Mouse (Mus musculus) stomach, embryonic 15.5 days (tissue): ENCODE data around the gene Zbtb5. TPM values are rescaled to one million over a fixed set of nuclear protein-coding genes. Genes with fewer than 3 reads are reported as not detected.
"Not testable (repeated sequence)": the region's sequence is repeated elsewhere in the genome, so short reads cannot be mapped to it uniquely, and the experiment has no call there.

Experiments
- ATAC-seq: fragments of 200-750 bp; cut with Nextera tagmentation; 2 replicates; pipeline ENCODE4 v1.8.0; 2017; ENCODE audit warnings: low read depth, moderate number of reproducible peaks, moderate TSS enrichment; ENCODE audit not compliant: insufficient read depth, low FRiP score
- H3K27ac ChIP-seq: fragments of 300-500 bp; sonication (generic); 2 replicates; pipeline ENCODE4 v1.5.1; 2015; ENCODE audit warnings: mild to moderate bottlenecking, inconsistent platforms
- H3K27me3 ChIP-seq: fragments of 300-500 bp; sonication (generic); replicated peaks from 2 replicates; pipeline ENCODE4 v1.6.1; 2015; ENCODE audit warnings: inconsistent platforms
- H3K36me3 ChIP-seq: fragments of 300-500 bp; sonication (generic); 2 replicates; pipeline ENCODE4 v1.6.1; 2015; ENCODE audit warnings: inconsistent platforms
- H3K4me1 ChIP-seq: fragments of 300-500 bp; sonication (generic); 2 replicates; pipeline ENCODE4 v1.6.1; 2015; ENCODE audit warnings: inconsistent platforms
- H3K4me2 ChIP-seq: fragments of 300-500 bp; sonication (generic); 2 replicates; pipeline ENCODE4 v1.6.1; 2015; ENCODE audit warnings: mild to moderate bottlenecking, inconsistent platforms
- H3K4me3 ChIP-seq: fragments of 300-500 bp; sonication (generic); replicated peaks from 2 replicates; pipeline ENCODE4 v1.5.1; 2015; ENCODE audit warnings: inconsistent platforms
- H3K9ac ChIP-seq: fragments of 300-500 bp; sonication (generic); 2 replicates; pipeline ENCODE4 v1.6.1; 2015; ENCODE audit warnings: inconsistent platforms
- H3K9me3 ChIP-seq: fragments of 300-500 bp; sonication (generic); 2 replicates; pipeline ENCODE4 v1.6.1; 2016; ENCODE audit warnings: inconsistent platforms
- WGBS: fragments of 180-500 bp; shearing (Covaris S2); methylation state at CpG from one replicate; pipeline ENCODE4 v1.1.7; 2015; 5-methylcytosine and 5-hydroxymethylcytosine counted together
- polyA plus RNA-seq: library from polyadenylated mRNA; unstranded; fragments of >200 nt; fragmentation: Nextera tagmentation; extraction: Ambion mirVana; gene quantifications from 2 replicates; pipeline ENCODE4 v1.2.1, GENCODE M21; 2015

Gene Zbtb5
- polyA plus RNA-seq, 1 experiment from 2014 or later = 17.6 TPM

GRCm38 (mm10) chr4:45005452-45005851, 6.8 kb downstream of the Zbtb5 start:
- H3K9ac ChIP-seq = no peak overlapping the region
- no peaks in the 10 kb centered on the region for H3K36me3 ChIP-seq
- no peaks in the 10 kb centered on the region for H3K9me3 ChIP-seq
- 0 out of 2 replicates have a peak, but pooled peaks cover 9% of the 10 kb centered on the region for H3K4me1 ChIP-seq
- no peak overlapping the region for H3K27ac ChIP-seq
- H3K27me3 ChIP-seq = no peaks in the 10 kb centered on the region
- no peak for ATAC-seq
- no peak overlapping the region for H3K4me2 ChIP-seq
- no peak overlapping the region for H3K4me3 ChIP-seq
- 67% methylated on average over 3 of the region's 3 CpGs for WGBS

DNA sequence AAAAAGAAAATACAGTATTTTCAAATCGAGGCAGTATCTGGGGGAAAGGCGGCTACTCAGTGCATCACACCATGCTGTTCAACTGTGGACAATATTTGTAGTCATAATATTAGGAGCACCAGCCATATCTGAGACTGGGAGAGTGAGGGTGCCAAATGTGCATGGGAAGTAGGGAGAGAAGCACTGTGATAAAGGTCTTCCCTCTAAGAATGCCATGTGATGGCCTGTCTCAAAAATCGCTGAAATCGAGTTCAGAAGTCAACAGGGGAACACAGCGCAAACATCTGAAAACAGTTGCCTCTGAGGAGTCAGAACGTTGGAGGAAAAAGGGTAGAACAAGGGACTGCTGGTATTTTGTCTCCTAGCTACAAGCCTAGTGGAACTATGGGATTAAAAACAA, 12.2 kb downstream of the Zbtb5 start:
- H3K4me1 ChIP-seq = no peaks in the 10 kb centered on the region
- no peak overlapping the region for H3K4me3 ChIP-seq
- no peaks in the 10 kb centered on the region for H3K9me3 ChIP-seq
- 85% methylated on average over 6 of the region's 6 CpGs for WGBS
- 0 out of 2 replicates have a peak, but pooled peaks cover 1% of the 10 kb centered on the region for H3K36me3 ChIP-seq
- H3K9ac ChIP-seq = no peak overlapping the region
- H3K4me2 ChIP-seq = no peak overlapping the region
- ATAC-seq = no peak
- no peak overlapping the region for H3K27ac ChIP-seq
- H3K27me3 ChIP-seq = no peaks in the 10 kb centered on the region

DNA sequence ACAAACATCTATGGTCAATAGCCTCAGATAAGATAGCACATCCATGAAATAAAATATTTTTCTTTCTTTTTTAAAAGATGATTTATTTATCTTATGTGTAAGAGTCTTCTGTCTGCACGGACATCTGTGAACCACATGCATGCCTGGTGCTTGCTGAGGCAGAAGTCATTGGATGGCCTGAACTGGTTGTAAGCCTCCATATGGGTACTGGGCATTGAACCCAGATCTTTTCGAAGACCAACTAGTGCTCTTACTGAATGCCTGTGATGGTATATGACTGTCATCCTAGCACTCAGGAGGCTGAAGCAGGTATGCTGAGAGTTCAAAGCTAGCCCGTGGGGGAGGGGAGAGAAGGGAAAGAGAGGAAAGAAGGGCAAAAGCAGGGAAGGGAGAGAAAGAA, 14.1 kb downstream of the Zbtb5 start:
- Histone ChIP-seq H3K4me2 (no peak overlapping the region), H3K4me3 (no peak overlapping the region), H3K9me3 (no peaks in the 10 kb centered on the region), H3K27me3 (no peaks in the 10 kb centered on the region), H3K36me3 (0 out of 2 replicates have a peak, but pooled peaks cover 5% of the 10 kb centered on the region), H3K27ac (no peak overlapping the region), H3K9ac (no peak overlapping the region), H3K4me1 (no peaks in the 10 kb centered on the region)
- no peak for ATAC-seq
- 73% methylated on average over 3 of the region's 3 CpGs for WGBS

GRCm38 (mm10) chr4:44994776-44995175, 17.4 kb downstream of the Zbtb5 start:
- 79% methylated on average over 18 of the region's 18 CpGs for WGBS
- peaks cover 20% of the 10 kb centered on the region for H3K36me3 ChIP-seq
- no peak overlapping the region for H3K4me2 ChIP-seq
- H3K9ac ChIP-seq = no peak overlapping the region
- no peaks in the 10 kb centered on the region for H3K4me1 ChIP-seq
- H3K9me3 ChIP-seq = no peaks in the 10 kb centered on the region
- no peak overlapping the region for H3K4me3 ChIP-seq
- H3K27me3 ChIP-seq = no peaks in the 10 kb centered on the region
- ATAC-seq = no peak
- H3K27ac ChIP-seq = no peak overlapping the region

DNA sequence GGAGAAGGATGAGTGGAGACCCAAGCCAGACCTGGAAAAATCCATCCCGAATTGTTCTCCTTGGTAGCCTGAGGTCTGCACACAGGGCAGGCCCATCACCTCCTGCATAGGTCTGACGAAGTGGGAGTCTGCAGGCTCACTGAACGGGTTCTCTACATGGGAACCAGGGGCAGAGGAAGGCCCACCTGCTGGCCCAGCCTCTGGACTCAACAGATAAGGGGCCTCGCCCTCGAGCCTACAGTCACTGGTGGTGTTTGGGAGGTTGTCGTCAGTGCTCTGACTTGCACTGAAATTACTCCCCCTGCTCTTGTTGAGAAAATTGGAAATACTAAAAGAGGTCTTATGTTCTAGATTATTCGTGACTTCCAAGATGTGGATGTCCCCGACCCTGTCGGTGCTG, 18.4 kb downstream of the Zbtb5 start:
- no peak overlapping the region for H3K9ac ChIP-seq
- H3K4me3 ChIP-seq = no peak overlapping the region
- no peak overlapping the region for H3K27ac ChIP-seq
- H3K27me3 ChIP-seq = no peaks in the 10 kb centered on the region
- H3K4me2 ChIP-seq = no peak overlapping the region
- 82% methylated on average over 9 of the region's 9 CpGs for WGBS
- H3K9me3 ChIP-seq = no peaks in the 10 kb centered on the region
- H3K36me3 ChIP-seq = peaks cover 27% of the 10 kb centered on the region
- H3K4me1 ChIP-seq = no peaks in the 10 kb centered on the region
- peak; percentile 81 for ATAC-seq

- ATAC-seq = not testable (repeated sequence)
- 78% methylated on average over 14 of the region's 14 CpGs for WGBS
- H3K36me3 ChIP-seq = peaks cover 27% of the 10 kb centered on the region
Observed at GRCm38 (mm10) chr4:44993179-44993578, 19.0 kb downstream of the Zbtb5 start.

DNA sequence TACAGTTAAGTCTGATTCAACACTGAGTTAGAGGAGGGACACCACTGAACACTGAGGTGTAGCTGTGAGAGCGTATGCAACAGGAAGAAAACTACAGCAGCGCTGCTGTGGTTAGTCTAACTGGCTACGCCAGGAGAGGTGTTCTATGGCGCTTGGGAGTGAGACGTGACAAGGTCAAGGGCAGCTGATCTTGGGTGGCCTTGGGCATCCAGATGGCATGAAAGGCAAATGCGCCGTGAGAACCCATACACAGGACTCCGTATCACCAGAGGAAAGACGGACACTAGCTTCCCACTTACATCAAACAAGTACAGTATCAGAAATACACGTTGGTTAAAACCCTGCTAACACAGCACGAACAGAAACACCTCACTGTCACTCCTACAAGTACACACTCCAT, 19.9 kb downstream of the Zbtb5 start:
- H3K9ac ChIP-seq, ATAC-seq, H3K9me3 ChIP-seq, H3K27ac ChIP-seq, H3K4me2 ChIP-seq, H3K4me3 ChIP-seq, H3K4me1 ChIP-seq, H3K27me3 ChIP-seq: not testable (repeated sequence)
- peaks cover 32% of the 10 kb centered on the region for H3K36me3 ChIP-seq
- 92% methylated on average over 11 of the region's 11 CpGs for WGBS

More at GRCm38 (mm10) chr4:44993179-44993578, 19.0 kb downstream of the Zbtb5 start:
- not testable (repeated sequence) for H3K4me2 ChIP-seq, H3K4me1 ChIP-seq, H3K4me3 ChIP-seq, H3K9me3 ChIP-seq, H3K27me3 ChIP-seq, H3K27ac ChIP-seq, H3K9ac ChIP-seq

GRCm38 (mm10) chr4:44990560-44990959, 21.7 kb downstream of the Zbtb5 start:
- Histone ChIP-seq H3K27ac (no peak overlapping the region), H3K27me3 (no peaks in the 10 kb centered on the region), H3K9me3 (no peaks in the 10 kb centered on the region), H3K4me3 (no peak overlapping the region), H3K4me2 (no peak overlapping the region), H3K9ac (no peak overlapping the region), H3K4me1 (no peaks in the 10 kb centered on the region), H3K36me3 (peaks cover 34% of the 10 kb centered on the region)
- WGBS = 92% methylated on average over 5 of the region's 5 CpGs
- no peak for ATAC-seq

DNA sequence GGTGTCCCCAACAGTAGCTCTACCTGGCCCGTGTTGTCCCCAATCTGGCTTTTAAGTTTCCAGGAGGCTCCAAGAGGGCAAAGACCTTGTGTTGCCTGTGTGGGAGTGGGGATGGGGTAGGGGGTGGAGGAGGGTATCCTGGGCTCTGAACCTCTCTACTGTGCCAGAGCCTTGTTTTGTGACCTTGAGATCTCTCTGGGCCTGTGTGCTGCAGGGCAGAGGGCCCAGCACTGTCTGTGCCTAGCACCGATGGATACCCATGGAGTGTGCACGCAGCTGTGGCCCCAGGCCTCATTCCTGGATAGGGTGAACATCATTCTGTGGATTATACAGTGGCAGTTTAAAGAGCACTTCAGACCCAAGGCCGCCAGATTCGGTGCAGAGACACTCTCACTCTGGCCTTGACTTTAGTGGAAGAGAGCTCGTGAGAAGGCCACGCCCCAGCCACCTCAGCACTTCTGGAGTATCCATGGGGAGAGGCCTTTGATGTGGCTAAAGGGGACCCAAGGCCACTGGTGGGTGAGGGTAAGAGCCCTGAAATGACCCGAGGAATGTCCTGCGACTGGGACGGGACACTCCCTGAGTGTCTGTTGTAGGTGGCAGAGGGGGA, 29.0 kb downstream of the Zbtb5 start:
- Histone ChIP-seq H3K27ac (no peak overlapping the region), H3K4me1 (peaks cover 23% of the 10 kb centered on the region), H3K36me3 (peaks cover 7% of the 10 kb centered on the region; the same call in 1 of the 2 replicates), H3K9me3 (no peaks in the 10 kb centered on the region), H3K4me3 (0 out of 2 replicates have a peak overlapping the region, but pooled peaks have one; percentile 72), H3K4me2 (peak overlapping the region; percentile 95), H3K27me3 (no peaks in the 10 kb centered on the region), H3K9ac (no peak overlapping the region)
- no peak for ATAC-seq
- WGBS = 73% methylated on average over 10 of the region's 10 CpGs

DNA sequence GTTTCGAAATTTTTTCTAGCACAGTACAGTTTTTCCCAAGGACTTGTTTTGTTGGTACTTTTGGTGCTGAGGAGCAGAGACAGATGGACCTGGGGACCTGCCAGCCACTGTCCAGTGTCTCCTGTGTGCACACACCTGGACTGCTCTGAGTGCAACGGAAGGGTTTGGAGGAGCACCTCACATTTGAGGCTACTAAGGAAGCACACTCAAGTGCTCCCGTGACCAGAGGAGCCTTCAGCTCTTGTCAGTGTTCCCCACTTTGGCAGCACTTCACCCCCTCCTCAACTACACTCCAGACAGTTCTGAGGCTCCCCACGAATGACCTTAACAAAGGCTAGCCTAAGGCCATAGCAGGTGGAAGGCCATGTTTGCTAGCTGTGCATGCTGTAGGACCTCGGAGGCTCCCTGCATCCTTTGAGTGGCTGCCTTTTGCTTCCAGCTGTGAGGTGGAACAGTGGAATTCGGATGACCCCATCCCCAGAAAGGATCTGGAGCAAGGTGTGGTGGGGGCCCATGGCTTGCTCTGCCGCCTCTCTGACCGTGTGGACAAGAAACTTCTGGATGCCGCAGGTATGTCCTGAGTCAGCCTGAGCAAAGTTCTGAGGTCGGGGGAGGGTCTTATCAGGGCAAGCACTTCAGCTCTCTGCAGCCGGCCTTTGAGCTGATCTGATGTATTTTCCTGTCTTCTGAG, 29.6 kb downstream of the Zbtb5 start:
- H3K27me3 ChIP-seq = no peaks in the 10 kb centered on the region
- no peak for ATAC-seq
- 64% methylated on average over 11 of the region's 11 CpGs for WGBS
- no peak overlapping the region for H3K27ac ChIP-seq
- H3K36me3 ChIP-seq = peaks cover 4% of the 10 kb centered on the region; the same call in 1 of the 2 replicates
- peak overlapping the region; percentile 72 for H3K4me3 ChIP-seq
- H3K4me2 ChIP-seq = peak overlapping the region; percentile 95
- no peak overlapping the region for H3K9ac ChIP-seq
- peaks cover 23% of the 10 kb centered on the region for H3K4me1 ChIP-seq
- H3K9me3 ChIP-seq = no peaks in the 10 kb centered on the region

GRCm38 (mm10) chr4:44981974-44982287, 30.3 kb downstream of the Zbtb5 start:
- ATAC-seq = no peak
- 27% methylated on average over 5 of the region's 5 CpGs for WGBS
- H3K4me3 ChIP-seq = peak overlapping the region; percentile 72
- H3K9me3 ChIP-seq = no peaks in the 10 kb centered on the region
- peak overlapping the region; percentile 83; the same call in 1 of the 2 replicates for H3K9ac ChIP-seq
- H3K4me1 ChIP-seq = peaks cover 23% of the 10 kb centered on the region
- H3K4me2 ChIP-seq = peak overlapping the region; percentile 95
- no peaks in the 10 kb centered on the region for H3K36me3 ChIP-seq
- H3K27me3 ChIP-seq = no peaks in the 10 kb centered on the region
- H3K27ac ChIP-seq = peak overlapping the region; percentile 84; the same call in 1 of the 2 replicates

DNA sequence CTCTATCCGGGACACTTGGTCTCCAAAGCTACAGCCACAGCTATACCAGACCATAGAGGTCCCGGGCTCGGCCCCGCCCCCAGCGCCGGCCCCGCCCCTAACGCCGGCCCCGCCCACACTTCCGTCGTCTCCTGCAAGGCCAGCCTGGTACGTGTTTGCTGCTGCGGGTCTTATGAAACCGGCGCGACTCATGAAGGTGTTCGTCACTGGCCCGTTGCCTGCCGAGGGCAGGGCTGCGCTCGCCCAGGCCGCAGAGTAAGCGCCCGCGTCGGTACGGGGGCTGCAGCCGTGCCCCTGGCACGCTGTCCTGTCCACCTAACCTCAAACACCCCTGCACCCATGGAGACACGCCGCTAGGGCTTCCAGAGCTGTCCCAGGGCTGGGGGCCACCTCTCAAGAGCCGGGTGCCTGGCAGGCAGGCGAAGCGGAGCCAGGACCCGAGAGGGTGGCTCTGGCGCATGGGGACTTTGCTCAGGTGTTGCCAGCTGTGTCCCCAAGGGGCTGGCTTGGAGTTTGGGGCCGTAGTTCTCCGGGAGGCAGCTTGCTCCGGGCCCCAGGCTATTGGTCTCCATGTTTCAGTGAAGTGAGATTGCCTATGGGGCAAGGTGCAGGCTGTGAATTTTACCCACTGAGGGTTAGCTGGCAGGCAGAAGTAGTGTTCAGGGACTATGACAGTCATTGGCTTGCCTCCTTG, 30.8 kb downstream of the Zbtb5 start, which contains the start of gene Grhpr:
Gene Grhpr, plus strand, starts transcription at position 116 of the 694 bp plus-strand sequence.
- peak within 1 kb of the TSS; percentile 84 for H3K27ac ChIP-seq
- H3K36me3 ChIP-seq = no peaks in the 10 kb centered on the region
- peak within 1 kb of the TSS; percentile 72 for H3K4me3 ChIP-seq
- WGBS = under 1% methylated on average over 40 of the region's 40 CpGs
- no peaks in the 10 kb centered on the region for H3K27me3 ChIP-seq
- peak within 1 kb of the TSS; percentile 95 for H3K4me2 ChIP-seq
- peaks cover 23% of the 10 kb centered on the region for H3K4me1 ChIP-seq
- H3K9ac ChIP-seq = peak within 1 kb of the TSS; percentile 83
- ATAC-seq = peak; percentile 91
- H3K9me3 ChIP-seq = no peaks in the 10 kb centered on the region
